Mouse (Mus musculus) kidney, embryonic 15.5 days (tissue): Measurements from ENCODE around the gene Fthl17f. TPM values are rescaled to one million over a fixed set of nuclear protein-coding genes. Genes with fewer than 3 reads are reported as not detected.
"Not testable (repeated sequence)": the region's sequence is repeated elsewhere in the genome, so short reads cannot be mapped to it uniquely, and the experiment has no call there.

Experiments
- ATAC-seq: fragments of 200-750 bp; cut with Nextera tagmentation; replicated peaks from 2 replicates; pipeline ENCODE4 v1.8.0; 2017; ENCODE audit warnings: moderate TSS enrichment; ENCODE audit not compliant: low FRiP score
- H3K27ac ChIP-seq: fragments of 300-500 bp; sonication (generic); 2 replicates; pipeline ENCODE4 v1.5.1; 2015; ENCODE audit warnings: mild to moderate bottlenecking, inconsistent platforms
- H3K27me3 ChIP-seq: fragments of 300-500 bp; sonication (generic); 2 replicates; pipeline ENCODE4 v1.6.1; 2015; ENCODE audit warnings: inconsistent platforms
- H3K36me3 ChIP-seq: fragments of 300-500 bp; sonication (generic); 2 replicates; pipeline ENCODE4 v1.6.1; 2015; ENCODE audit warnings: inconsistent platforms
- H3K4me1 ChIP-seq: fragments of 300-500 bp; sonication (generic); 2 replicates; pipeline ENCODE4 v1.6.1; 2015; ENCODE audit warnings: inconsistent platforms
- H3K4me2 ChIP-seq: fragments of 300-500 bp; sonication (generic); 2 replicates; pipeline ENCODE4 v1.6.1; 2015; ENCODE audit warnings: moderate library complexity, mild to moderate bottlenecking, inconsistent platforms
- H3K4me3 ChIP-seq: fragments of 300-500 bp; sonication (generic); replicated peaks from 2 replicates; pipeline ENCODE4 v1.5.1; 2015; ENCODE audit warnings: mild to moderate bottlenecking, inconsistent platforms
- H3K9ac ChIP-seq: fragments of 300-500 bp; sonication (generic); 2 replicates; pipeline ENCODE4 v1.6.1; 2015; ENCODE audit warnings: mild to moderate bottlenecking, inconsistent platforms
- H3K9me3 ChIP-seq: fragments of 300-500 bp; sonication (generic); replicated peaks from 2 replicates; pipeline ENCODE4 v1.6.1; 2016; ENCODE audit warnings: inconsistent platforms
- WGBS: fragments of 180-500 bp; shearing (Covaris S2); methylation state at CpG from one replicate; pipeline ENCODE4 v1.1.7; 2015; ENCODE audit warnings: mixed read lengths; 5-methylcytosine and 5-hydroxymethylcytosine counted together
- polyA plus RNA-seq: library from polyadenylated mRNA; unstranded; fragments of >200 nt; fragmentation: Nextera tagmentation; extraction: Ambion mirVana; gene quantifications from 2 replicates; pipeline ENCODE4 v1.2.1, GENCODE M21; 2015

Gene Fthl17f
- not detected in 2 replicates for polyA plus RNA-seq

DNA sequence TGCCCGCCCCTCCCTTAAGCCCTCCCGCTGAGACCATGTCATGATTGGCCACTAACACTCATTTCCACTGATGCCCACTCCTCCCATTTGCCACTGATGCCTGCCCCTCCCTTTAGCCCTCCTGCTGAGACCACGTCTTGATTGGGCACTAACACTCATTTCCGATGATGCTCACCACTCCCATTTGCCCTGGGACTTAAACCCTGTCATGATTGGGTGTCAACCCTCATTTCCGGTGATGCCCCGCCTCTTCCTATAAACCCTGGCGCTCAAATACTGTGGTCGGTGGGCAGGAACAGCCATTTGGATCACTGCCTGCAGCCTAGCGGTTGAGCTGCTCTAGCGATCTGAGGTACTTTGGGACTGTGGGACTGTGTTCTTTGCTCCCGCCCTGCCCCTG lies at the start of gene Fthl17f:
TSS of gene Fthl17f (plus strand) at position 301 of the 400 bp plus-strand sequence.
- not testable (repeated sequence) for H3K4me2 ChIP-seq, H3K4me1 ChIP-seq, H3K9ac ChIP-seq, H3K9me3 ChIP-seq, H3K27ac ChIP-seq, H3K4me3 ChIP-seq, ATAC-seq, H3K36me3 ChIP-seq, H3K27me3 ChIP-seq
- WGBS = 91% methylated on average over 11 of the region's 11 CpGs

GRCm38 (mm10) chrX:9016079-9016478 lies 46.7 kb upstream of the Fthl17f start:
- Histone ChIP-seq H3K4me3 (no peak overlapping the region), H3K4me1 (no peaks in the 10 kb centered on the region), H3K9me3 (no peaks in the 10 kb centered on the region), H3K4me2 (no peak overlapping the region), H3K27ac (no peak overlapping the region), H3K36me3 (no peaks in the 10 kb centered on the region), H3K9ac (no peak overlapping the region), H3K27me3 (no peaks in the 10 kb centered on the region)
- no peak for ATAC-seq
- WGBS = 84% methylated on average over 1 of the region's 1 CpGs

- Histone ChIP-seq H3K4me2 (no peak overlapping the region), H3K9ac (no peak overlapping the region), H3K27ac (no peak overlapping the region), H3K9me3 (no peaks in the 10 kb centered on the region), H3K36me3 (no peaks in the 10 kb centered on the region), H3K4me3 (no peak overlapping the region), H3K4me1 (no peaks in the 10 kb centered on the region), H3K27me3 (no peaks in the 10 kb centered on the region)
- 67% methylated on average over 9 of the region's 10 CpGs for WGBS
- no peak for ATAC-seq
These were observed 43.3 kb upstream of the Fthl17f start for GRCm38 (mm10) chrX:9019481-9019880.

DNA sequence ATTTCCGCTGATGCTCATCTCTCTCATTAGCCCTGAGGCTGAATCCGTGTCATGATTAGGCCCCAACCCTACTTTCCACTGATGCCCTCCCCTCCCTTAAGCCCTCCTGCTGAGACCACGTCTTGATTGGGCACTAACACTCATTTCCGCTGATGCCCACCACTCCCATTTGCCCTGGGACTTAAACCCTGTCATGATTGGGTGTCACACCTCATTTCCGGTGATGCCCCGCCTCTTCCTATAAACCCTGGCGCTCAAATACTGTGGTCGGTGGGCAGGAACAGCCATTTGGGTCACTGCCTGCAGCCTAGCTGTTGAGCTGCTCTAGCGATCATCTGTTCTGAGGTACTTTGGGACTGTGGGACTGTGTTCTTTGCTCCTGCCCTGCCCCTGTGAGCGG lies 29.6 kb upstream of the Fthl17f start, which contains the start of gene Fthl17e:
TSS of gene Fthl17e (plus strand) at position 301 of the 400 bp plus-strand sequence.
- not testable (repeated sequence) for H3K4me1 ChIP-seq, H3K27ac ChIP-seq, H3K4me3 ChIP-seq, H3K9me3 ChIP-seq, ATAC-seq, H3K9ac ChIP-seq, H3K36me3 ChIP-seq, H3K27me3 ChIP-seq, H3K4me2 ChIP-seq
- WGBS = 100% methylated on average over 1 of the region's 10 CpGs

DNA sequence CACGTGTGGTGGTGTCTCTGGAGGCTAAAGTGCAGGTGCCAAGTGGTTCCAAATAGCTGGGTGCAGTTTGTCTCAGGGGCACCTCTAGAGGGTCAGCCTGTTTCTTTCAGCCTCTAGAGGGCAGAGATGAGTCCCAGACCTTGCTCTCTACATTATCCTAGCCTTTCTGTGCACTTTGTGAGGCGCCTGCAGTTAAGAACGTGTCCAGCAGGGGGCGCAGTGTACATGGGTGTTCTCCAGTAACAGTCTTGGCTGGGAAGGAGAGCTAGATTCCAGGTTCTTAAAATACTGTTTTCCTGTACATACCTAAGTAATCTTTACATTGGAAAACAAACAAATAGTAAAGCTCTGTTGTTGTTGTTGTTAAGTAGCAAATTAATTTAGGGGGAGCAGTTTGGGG lies 21.2 kb upstream of the Fthl17f start:
- ATAC-seq, H3K9me3 ChIP-seq, H3K36me3 ChIP-seq, H3K27ac ChIP-seq, H3K4me2 ChIP-seq, H3K4me3 ChIP-seq, H3K9ac ChIP-seq, H3K27me3 ChIP-seq, H3K4me1 ChIP-seq: not testable (repeated sequence)
- 25% methylated on average over 3 of the region's 4 CpGs for WGBS

GRCm38 (mm10) chrX:9060952-9061351 lies 1.9 kb upstream of the Fthl17f start:
- not testable (repeated sequence) for H3K27me3 ChIP-seq, ATAC-seq, H3K9ac ChIP-seq, H3K4me2 ChIP-seq, H3K9me3 ChIP-seq, H3K27ac ChIP-seq, H3K4me3 ChIP-seq, H3K36me3 ChIP-seq, H3K4me1 ChIP-seq
- WGBS = 36% methylated on average over 9 of the region's 9 CpGs

GRCm38 (mm10) chrX:9062101-9062500 lies 714 bp upstream of the Fthl17f start:
- Histone ChIP-seq H3K4me2 (no peak overlapping the region), H3K4me3 (no peak overlapping the region), H3K27me3 (no peaks in the 10 kb centered on the region), H3K27ac (no peak overlapping the region), H3K4me1 (no peaks in the 10 kb centered on the region), H3K9me3 (no peaks in the 10 kb centered on the region), H3K9ac (no peak overlapping the region), H3K36me3 (no peaks in the 10 kb centered on the region)
- ATAC-seq = no peak
- 90% methylated on average over 4 of the region's 4 CpGs for WGBS

DNA sequence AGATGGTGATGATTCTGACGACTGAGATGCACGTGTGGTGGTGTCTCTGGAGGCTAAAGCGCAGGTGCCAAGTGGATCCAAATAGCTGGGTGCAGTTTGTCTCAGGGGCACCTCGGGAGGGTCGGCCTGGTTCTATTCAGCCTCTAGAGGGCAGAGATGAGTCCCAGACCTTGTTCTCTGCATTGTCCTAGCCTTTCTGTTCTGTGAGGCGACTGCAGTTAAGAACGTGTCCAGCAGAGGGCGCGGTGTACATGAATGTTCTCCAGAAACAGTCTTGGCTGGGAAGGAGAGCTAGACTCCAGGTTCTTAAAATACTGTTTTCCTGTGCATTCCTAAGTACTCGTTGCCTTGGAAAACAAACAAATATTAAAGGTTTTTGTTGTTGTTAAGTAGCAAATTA lies 14.9 kb downstream of the Fthl17f start:
- not testable (repeated sequence) for H3K4me2 ChIP-seq, H3K27ac ChIP-seq, H3K9me3 ChIP-seq, H3K4me3 ChIP-seq, H3K27me3 ChIP-seq, H3K9ac ChIP-seq, H3K4me1 ChIP-seq, H3K36me3 ChIP-seq
- ATAC-seq = peak; percentile 46; the same call in 1 of the 2 replicates
- 19% methylated on average over 8 of the region's 10 CpGs for WGBS

DNA sequence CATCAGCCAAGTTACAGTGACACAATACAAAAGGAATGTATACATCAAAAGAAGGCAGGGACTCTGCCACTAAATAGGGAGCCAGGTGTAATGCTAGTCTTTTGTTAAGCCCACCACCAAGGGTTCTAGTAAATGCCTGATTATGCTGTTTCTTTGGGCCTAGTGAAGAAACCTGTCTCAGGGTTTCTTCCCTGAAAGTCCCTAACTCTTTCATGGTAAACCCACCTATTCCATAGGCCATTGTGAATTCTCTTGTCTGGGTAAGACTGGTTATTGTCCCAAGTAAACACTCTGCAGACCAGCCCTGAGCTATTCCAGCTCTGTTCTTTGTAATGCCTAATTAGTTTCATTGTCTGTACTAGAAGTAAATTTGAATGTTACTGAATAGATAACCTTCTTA lies 32.3 kb downstream of the Fthl17f start:
- not testable (repeated sequence) for H3K4me3 ChIP-seq, H3K36me3 ChIP-seq, ATAC-seq, H3K27me3 ChIP-seq, H3K4me1 ChIP-seq, H3K4me2 ChIP-seq, H3K9ac ChIP-seq, H3K9me3 ChIP-seq, H3K27ac ChIP-seq

DNA sequence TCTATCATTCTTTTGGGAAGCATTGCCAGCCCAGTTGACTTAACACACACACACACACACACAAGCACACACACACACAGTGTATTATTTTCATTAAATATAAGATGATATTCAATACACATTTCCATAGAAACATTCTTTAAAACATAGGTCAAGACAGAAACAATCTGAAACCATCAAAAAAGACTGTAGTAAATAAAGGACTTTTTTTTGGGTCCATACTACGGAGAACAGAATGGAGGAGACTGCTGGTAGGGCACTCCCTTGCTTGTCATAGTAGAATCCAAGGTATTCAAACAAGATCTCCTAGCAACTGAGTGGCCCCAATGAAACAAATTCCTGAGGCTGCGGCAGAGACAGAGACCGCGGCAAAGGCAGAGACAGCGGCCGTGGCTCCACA lies 41.4 kb downstream of the Fthl17f start, which contains the start of gene 4930402K13Rik:
TSS of gene 4930402K13Rik (plus strand) at position 301 of the 400 bp plus-strand sequence.
- H3K27ac ChIP-seq = no peak within 1 kb of the TSS
- WGBS = 88% methylated on average over 6 of the region's 6 CpGs
- H3K27me3 ChIP-seq = no peaks in the 10 kb centered on the region
- no peaks in the 10 kb centered on the region for H3K4me1 ChIP-seq
- H3K4me3 ChIP-seq = no peak within 1 kb of the TSS
- no peak for ATAC-seq
- H3K9ac ChIP-seq = no peak within 1 kb of the TSS
- no peaks in the 10 kb centered on the region for H3K36me3 ChIP-seq
- no peak within 1 kb of the TSS for H3K4me2 ChIP-seq
- no peaks in the 10 kb centered on the region for H3K9me3 ChIP-seq

GRCm38 (mm10) chrX:9110381-9110780 lies 47.6 kb downstream of the Fthl17f start:
- Histone ChIP-seq H3K9ac (no peak overlapping the region), H3K27me3 (no peaks in the 10 kb centered on the region), H3K4me3 (no peak overlapping the region), H3K9me3 (no peaks in the 10 kb centered on the region), H3K4me1 (no peaks in the 10 kb centered on the region), H3K27ac (no peak overlapping the region), H3K4me2 (no peak overlapping the region), H3K36me3 (no peaks in the 10 kb centered on the region)
- 61% methylated on average over 2 of the region's 2 CpGs for WGBS
- ATAC-seq = no peak
